Mouse (Mus musculus): Measurements from ENCODE around the gene Spin1. TPM values are rescaled to one million over a fixed set of nuclear protein-coding genes. Genes with fewer than 3 reads are reported as not detected.
"Not testable (repeated sequence)": the region's sequence is repeated elsewhere in the genome, so short reads cannot be mapped to it uniquely, and the experiment has no call there.

Spin1 gene
- 44.5 and 46.9 TPM in 2 replicates for total RNA-seq (2017)

DNA sequence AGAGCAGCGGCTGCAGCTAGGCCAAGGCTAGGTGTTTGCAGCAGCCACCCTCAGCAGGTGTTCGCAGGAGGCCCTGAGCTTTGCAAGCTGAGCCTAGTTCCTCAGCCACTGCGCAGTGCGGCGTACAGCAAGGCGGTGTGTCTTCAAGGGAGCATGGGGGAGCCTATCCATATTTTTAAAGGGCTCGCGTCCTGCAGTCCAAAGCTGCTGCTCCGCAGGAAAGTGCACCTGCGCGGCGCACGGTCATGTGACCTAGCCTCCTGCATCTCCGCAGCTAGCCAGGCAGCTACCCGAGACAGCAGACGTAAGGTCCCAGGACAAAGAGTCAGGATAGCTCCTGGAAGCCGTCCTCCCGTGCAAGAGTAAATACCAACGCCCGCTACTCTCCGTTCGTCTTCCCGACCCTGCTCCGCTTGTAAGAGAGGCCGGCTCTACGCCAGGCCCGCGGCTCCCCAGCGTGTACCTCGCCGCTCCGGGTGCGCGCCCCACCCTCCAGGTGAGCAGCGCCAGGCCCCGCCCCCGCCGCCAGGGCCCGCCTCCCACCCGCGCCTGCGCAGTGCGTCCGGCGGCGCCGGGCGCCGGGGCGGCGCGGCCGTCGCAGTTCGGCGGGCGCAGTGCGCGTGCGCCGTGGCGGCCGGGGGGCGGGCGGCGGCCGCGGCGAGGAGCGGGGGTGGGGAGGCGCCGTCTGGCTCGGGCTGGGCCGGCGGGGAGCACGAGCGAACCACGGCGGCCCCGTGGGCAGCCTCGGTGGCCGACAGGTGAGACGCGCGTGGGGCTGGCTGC is at the start of gene Spin1:
Gene Spin1, plus strand, starts transcription at position 648 of the 783 bp plus-strand sequence.
- peak; percentile 40; the same call in 1 of the 2 replicates for ATAC-seq (ENCODE audit: extremely low read depth, insufficient number of reproducible peaks, low FRiP score, poor library complexity, severe bottlenecking)

DNA sequence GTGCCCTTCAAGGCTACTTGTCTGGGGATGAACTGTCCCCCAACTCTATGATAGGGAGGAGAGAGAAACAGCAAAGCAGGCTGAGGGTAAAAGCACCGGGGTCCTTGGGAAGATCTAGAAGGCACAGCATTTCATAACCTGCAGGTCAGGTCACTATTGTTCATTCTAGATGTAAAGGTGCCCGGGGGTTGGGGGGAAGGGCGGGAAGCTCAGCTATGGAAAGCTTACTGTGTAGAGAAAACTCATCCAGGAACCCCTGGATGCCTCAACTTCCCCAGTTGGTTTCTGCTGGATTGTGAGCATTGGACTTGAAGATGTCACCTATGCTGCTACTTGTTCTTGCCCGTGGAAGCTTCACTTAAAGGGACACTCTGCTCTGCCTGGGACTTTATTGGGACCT is 49.7 kb upstream of the Spin1 start:
- ATAC-seq (ENCODE audit: extremely low read depth, insufficient number of reproducible peaks, low FRiP score, poor library complexity, severe bottlenecking) = no peak

DNA sequence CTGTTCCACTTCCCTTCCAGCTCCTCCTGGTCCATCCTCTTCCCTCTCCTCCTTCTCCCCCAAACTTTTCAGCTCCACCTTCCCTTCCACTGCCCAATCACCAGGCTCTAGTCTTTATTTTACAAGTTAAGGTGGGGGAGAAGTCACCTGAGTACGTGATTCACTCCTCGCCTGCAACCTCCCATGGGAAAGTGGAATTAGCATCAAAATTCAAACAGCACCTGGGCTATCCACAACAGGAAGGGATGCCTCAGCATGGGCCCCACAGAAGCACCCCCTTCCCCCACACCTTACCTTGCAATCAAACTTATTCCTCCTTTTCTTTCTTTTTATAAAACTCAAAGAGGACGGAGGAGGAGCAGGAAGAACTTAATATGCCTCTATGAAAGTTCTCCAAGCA is 48.3 kb upstream of the Spin1 start:
- ATAC-seq (ENCODE audit: extremely low read depth, insufficient number of reproducible peaks, low FRiP score, poor library complexity, severe bottlenecking) = no peak

DNA sequence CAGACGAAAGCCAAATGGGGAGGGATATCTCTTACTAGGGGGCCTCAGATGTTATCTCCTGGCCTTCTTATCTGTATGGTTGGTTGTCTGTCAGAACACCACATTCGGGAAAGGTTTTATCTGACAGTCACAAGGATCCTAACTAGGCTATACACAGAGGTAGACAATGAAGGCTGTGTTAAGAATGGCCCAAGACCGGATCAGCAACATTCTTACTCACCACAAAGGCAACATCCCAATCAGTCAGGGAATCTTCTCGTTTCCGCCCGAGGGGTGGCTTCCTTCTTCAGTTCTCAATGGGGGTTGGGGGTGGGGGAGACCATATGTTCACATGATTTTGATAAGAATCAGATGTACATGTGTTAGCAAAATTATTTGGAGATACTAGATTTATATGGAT is 37.7 kb upstream of the Spin1 start:
- ATAC-seq (ENCODE audit: extremely low read depth, insufficient number of reproducible peaks, low FRiP score, poor library complexity, severe bottlenecking) = no peak

DNA sequence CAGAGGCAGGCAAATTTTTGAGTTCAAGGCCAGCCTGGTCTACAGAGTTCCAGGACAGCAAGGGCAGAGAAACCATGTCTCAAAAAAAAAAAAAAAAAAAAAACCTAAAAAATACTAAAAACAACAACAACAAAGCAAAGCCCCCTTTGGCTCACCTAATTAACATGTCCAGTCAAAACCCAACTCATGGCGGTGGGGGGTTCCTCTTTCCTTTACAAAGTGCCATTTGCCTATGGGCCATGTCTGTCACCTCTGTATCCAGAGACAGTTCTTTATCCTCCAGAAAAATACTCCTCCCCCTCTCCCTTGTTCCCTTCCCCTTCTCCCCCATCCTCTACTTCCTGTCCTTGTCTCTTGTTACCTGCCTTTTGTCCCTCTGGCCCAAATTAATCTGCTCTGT is 37.0 kb upstream of the Spin1 start:
- ATAC-seq (ENCODE audit: extremely low read depth, insufficient number of reproducible peaks, low FRiP score, poor library complexity, severe bottlenecking) = no peak

DNA sequence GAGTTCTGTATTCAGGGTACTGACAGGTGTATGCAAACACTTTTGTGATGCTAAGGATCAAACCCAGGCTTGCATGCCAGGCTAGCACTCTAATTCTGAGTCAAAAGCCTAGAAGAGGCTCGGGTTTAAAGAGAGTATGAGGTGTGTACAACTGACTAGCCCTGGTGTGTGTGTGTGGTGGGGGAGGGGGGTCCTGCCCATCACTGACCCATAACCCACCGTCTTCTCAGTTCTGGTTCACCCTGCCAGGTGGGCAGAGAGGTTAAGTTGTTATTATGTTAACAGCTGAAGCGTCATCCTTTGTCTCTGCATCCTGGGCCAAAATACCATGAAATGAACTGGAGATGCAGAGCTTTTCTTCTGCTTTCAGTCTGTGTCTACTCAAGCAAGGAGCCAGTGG is 36.3 kb upstream of the Spin1 start:
- ATAC-seq (ENCODE audit: extremely low read depth, insufficient number of reproducible peaks, low FRiP score, poor library complexity, severe bottlenecking) = peak; percentile 55; the same call in 1 of the 2 replicates

DNA sequence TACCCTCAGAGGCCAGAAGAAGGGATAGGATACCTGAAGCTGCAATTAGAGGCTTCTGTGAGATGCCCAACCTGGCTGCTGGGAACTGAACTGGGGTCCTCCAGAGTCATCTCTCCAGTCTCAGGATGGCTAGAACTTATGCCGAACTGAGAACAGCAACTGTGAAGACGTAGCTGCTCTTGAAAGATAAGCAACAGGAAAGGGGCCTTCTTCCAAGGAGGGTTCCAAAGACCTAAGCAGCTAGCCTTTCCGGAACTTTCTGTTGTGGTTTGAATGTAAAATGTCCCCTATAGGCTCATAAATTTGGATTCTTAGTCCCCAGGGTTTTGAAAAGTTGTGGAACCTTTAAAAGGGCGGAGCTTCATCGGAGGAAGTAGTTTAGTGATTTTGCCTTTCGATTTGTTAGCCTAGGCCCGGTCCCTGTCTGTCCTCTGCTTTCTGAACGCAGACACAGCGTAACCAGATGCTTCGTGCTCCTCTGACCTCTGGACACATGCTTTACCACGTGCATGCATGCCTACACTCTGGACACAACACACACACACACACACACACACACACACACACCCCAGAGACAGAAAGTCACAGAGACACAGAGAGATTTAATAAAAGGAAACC is 29.5 kb upstream of the Spin1 start:
- ATAC-seq (ENCODE audit: extremely low read depth, insufficient number of reproducible peaks, low FRiP score, poor library complexity, severe bottlenecking) = 0 out of 2 replicates have a peak, but pooled peaks have one; percentile 46

DNA sequence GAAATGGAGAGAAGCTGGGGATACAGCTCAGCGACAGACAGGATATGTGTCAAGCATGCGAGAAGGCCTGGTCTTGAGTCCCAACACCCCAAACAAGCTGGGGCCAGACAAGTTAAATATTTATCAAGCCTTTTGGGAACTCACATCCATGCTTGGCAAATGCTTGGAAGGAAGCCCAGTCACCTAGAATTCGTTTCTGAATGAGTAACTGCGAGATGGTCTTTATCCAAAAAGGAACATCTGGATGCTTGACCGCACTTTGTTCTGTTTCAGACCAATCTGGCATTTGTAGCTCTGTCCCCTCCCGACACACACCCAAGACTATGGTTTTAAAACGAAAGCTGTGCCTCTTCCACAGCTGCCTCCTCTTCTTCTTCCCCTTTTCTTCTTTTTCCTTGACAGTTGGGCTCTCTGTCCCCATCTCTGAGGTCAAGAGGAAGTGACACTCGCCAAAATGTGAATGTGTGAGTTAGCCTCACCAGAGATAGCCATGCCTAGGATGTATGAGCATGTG is 28.9 kb upstream of the Spin1 start:
- ATAC-seq (ENCODE audit: extremely low read depth, insufficient number of reproducible peaks, low FRiP score, poor library complexity, severe bottlenecking) = 0 out of 2 replicates have a peak, but pooled peaks have one; percentile 45

DNA sequence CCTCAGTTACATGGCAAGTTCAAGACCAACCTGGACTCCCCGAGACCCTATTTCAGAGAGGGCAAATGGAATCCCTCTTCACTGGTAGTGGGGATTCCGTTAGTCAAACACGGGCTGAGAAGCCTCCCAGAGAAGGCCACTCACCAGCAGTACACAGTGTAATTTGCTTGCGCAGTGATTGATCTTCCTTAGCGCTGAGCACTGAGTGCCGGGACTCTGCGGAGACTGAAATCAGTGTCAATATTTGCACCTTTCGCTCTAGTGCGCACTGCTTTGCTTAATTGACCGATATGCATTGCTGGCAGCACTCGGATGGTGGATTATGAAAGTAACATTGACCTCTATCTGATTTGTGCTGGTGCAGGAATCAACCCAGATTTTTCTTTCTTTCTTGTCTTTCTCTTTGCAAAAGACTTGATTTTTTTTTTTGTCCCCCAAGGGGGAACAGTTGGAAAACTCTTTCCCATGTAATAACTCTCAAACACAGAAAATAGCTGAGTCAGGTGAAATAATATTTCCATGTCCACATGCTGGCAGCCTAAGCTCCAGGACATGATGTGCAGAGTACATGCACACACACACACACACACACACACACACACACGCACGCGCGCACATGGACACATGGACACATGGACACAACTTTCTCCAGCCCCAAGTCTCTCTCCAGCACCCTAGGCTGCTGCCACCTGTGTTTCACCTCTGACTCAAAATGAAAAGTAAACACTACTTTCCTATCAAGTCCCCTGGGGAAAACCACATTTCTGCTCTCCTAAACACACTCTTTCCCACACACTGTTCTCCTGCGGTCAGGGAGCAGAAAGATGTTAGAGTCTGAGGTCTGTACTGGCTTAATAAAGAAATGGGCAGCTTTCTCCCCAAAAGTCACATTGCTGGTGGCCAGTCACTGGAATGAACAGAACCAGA is 27.5 kb upstream of the Spin1 start:
- no peak for ATAC-seq (ENCODE audit: extremely low read depth, insufficient number of reproducible peaks, low FRiP score, poor library complexity, severe bottlenecking)

DNA sequence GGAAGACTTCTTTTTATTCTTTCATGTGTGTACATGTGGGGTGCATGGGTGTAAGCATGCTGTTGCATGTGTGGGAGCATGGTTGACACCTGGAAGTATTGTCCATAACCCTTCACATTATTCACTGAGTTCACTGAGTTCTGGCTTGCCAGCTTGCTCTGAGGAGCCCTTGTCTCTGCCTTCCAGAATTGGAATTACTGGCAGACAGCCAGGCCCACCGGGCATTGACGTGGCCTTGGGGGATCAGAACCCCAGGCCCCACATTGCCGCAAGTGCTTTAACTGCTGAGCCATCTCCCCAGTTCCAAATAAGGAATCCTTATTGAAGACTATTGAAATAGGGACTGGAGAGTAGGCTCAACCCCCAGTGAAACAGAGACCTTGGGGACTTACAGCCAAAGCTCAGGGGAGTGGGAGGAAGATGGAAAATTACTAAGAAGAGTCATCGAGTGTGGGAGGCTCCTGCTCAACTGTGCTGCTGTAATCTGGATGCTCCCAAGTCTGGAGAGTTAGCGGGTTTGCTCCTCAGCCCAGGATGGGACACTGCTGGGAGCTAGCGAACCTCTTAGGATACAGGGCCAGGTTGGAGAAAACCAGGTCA is 26.5 kb upstream of the Spin1 start:
- no peak for ATAC-seq (ENCODE audit: extremely low read depth, insufficient number of reproducible peaks, low FRiP score, poor library complexity, severe bottlenecking)

DNA sequence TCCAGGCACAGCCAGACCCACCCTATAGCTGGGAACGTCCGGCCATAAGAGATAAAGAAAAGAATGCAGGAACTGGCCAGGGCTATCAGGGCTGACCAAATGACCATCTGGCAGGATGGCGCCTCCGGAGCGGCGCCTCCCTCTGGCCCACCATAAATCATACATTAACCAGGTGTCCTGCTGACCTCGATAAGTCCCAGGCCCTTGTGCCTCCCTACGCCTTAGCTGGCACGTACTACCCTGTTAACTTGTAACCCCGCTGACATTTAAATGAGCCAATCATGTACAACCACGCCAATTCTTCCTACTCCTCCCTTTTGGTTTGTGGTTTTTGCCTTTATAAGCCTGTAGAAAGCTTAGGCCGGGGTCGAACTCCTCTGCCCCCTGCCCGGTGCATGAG is 24.5 kb upstream of the Spin1 start:
- ATAC-seq (ENCODE audit: extremely low read depth, insufficient number of reproducible peaks, low FRiP score, poor library complexity, severe bottlenecking) = not testable (repeated sequence)

DNA sequence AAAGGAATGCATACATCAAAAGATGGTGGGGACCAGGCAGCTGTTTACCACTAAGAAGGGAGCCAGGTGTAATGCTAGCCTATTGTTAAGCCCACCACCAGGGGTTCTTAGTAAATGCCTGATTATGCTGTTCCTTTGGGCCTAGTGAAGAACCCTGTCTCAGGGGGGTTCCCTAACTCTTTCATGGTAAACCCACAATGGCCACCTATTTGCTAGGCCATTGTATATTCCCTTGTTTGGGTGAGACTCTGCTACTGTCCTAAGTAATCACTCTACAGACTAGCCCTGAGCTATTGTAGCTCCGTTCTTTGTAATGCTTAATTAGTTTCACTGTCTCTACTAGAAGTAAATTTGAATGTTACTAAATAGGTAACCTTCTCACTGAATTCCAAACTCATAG is 22.1 kb upstream of the Spin1 start:
- ATAC-seq (ENCODE audit: extremely low read depth, insufficient number of reproducible peaks, low FRiP score, poor library complexity, severe bottlenecking) = not testable (repeated sequence)

DNA sequence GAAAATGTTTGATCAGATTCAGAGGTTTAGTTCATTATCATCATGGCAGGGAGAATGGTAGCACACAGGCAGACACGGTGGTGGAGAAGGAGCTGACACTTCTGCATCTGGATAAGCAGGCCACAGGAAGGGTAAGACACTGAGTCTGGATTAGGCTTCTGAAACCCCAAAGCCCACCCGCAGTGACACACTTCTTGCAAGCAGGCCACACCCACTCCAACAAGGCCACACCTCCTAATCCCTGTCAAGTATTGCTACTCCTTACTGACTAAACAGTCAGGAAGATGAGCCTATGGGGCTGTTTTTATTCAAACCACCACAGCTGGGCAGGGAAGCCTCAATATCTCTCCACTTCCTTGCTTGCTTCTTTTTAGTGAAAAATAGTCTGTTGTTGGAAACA is 19.9 kb upstream of the Spin1 start:
- no peak for ATAC-seq (ENCODE audit: extremely low read depth, insufficient number of reproducible peaks, low FRiP score, poor library complexity, severe bottlenecking)

DNA sequence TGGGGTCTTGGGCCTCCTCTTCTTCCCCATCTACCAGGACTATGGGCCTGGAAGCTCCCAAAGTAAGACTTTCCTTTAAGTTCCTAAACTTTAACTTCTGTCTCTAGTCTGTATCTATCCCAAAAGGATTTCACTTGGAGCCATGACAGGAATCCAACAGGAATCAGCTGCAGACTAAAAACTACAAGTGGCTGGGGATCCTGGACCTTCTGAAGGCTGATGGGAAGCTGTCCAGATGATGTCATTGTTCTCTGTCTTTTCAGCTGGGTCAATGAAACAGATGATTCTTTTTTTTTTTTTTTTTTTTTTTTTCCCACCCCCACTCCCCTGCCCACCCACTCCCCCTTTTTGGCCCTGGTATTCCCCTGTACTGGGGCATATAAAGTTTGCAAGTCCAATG is 16.4 kb upstream of the Spin1 start:
- no peak for ATAC-seq (ENCODE audit: extremely low read depth, insufficient number of reproducible peaks, low FRiP score, poor library complexity, severe bottlenecking)

DNA sequence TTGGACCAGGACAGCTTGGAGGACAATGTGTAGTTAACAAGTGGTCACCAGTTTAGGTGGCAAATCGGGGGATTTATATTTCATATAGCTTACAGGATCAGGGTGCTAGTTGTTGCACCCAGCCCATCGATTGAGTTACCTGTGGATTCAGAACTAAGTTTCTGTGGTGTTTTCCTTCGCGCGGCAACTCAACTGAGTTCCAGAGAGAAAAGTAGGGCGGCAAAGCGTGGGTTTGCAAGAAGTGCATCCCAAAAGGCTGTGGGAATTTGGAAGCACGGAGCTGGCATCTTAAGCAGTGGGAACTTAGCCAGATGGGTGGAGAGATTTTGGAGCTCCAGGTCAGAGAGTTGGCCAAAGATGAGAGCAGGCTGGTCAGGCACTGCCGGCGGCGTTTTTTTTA is 14.7 kb upstream of the Spin1 start:
- no peak for ATAC-seq (ENCODE audit: extremely low read depth, insufficient number of reproducible peaks, low FRiP score, poor library complexity, severe bottlenecking)

DNA sequence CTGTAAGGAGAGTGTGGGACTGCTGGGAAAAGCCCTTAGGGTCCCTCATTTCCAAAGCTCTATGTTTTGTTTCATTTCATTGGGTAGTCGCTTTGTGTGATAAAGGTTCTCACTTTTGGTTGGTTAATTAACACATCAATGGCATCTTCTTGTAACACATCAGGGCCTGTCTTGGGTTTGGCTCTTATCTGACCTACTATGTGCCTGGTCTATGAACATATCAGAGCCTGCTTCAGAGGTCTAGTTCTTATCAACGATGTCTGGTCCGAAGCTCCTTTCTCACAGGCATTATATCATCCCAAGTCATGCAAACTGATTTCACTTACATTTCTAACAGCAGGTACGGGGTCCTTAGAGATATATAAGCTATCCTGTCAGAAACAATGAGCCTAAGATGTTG is 13.4 kb upstream of the Spin1 start:
- ATAC-seq (ENCODE audit: extremely low read depth, insufficient number of reproducible peaks, low FRiP score, poor library complexity, severe bottlenecking) = no peak

DNA sequence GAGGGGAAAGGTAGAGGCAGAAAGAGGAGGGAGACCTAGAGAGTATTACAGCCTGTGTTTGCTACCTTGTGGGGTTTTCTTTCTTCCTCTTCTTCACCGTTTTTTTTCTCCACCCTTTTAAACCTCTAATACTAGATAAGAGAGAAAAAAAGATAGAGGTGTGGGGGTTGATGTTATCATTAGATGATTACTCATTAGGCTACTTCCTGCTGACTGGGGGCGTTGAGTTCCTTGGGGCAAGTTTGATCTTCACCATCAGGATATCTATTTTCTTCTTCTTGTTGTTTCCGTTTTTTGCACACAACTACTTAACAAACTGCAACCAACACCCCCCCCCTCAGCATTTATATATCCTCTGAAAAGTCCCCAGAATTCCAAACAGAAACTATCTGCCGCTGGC is 12.5 kb upstream of the Spin1 start:
- no peak for ATAC-seq (ENCODE audit: extremely low read depth, insufficient number of reproducible peaks, low FRiP score, poor library complexity, severe bottlenecking)

DNA sequence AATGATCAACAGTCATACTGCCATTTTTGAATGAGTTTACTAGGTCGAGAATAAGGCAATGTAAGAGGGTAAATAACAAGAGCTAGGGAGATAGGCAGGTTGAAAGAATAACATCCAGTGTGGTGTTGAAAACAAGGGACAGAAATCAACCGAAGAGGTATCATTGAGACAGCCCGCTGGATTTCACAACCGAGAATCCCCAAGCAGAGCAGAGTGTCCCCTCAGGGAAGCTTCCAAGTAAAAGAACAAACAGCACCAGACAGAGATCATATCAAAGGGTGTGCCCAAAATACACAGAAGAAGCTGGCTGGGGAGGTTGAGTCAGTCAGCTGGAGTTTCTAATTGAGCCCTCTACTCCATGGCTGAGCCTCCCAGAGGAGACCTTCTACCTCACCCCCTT is 11.6 kb upstream of the Spin1 start:
- no peak for ATAC-seq (ENCODE audit: extremely low read depth, insufficient number of reproducible peaks, low FRiP score, poor library complexity, severe bottlenecking)

DNA sequence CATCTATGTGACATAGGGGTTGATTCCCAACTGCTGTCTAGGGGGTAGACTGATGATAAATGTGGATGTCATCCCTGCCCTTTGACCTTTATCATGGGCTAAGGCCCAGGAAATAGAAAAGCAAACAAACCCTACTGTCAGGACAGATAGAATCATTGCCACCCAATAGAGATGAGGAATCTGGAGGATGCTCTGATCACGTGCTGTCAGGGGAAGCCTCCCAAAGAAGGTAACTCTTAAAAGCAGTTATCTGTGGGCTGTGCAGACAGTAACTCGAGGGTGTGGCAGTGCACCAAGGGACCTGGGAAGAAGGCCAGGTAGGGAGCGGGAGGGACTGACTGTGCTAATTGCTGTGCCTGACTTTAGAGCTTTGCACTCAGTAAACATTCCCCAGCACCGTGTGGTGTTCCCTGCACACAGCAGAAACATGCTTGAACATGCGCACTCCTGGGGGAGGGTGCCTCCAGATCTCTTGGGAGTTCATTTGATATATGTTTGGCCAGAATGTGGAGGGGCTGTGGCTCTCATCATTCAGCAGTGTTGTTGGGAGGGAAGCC is 10.5 kb upstream of the Spin1 start:
- ATAC-seq (ENCODE audit: extremely low read depth, insufficient number of reproducible peaks, low FRiP score, poor library complexity, severe bottlenecking) = no peak
